Mouse (Mus musculus) heart, embryonic 11.5 days (tissue): ENCODE measurements around the gene Macrod2. TPM values are rescaled to one million over a fixed set of nuclear protein-coding genes. Genes with fewer than 3 reads are reported as not detected.

Experiments used
- ATAC-seq: fragments of 200-750 bp; cut with Nextera tagmentation; replicated peaks from 2 replicates; pipeline ENCODE4 v1.8.0; 2017; ENCODE audit warnings: moderate library complexity; ENCODE audit not compliant: insufficient number of reproducible peaks, low FRiP score, low TSS enrichment
- H3K27ac ChIP-seq: fragments of 300-500 bp; sonication (generic); 2 replicates; pipeline ENCODE4 v1.5.1; 2014; ENCODE audit warnings: mild to moderate bottlenecking, low read depth, low read length
- H3K27me3 ChIP-seq: fragments of 300-500 bp; sonication (generic); 2 replicates; pipeline ENCODE4 v1.6.1; 2014; ENCODE audit warnings: mild to moderate bottlenecking, low read length, mixed read lengths; ENCODE audit not compliant: control insufficient read depth, insufficient read depth
- H3K36me3 ChIP-seq: fragments of 300-500 bp; sonication (generic); 2 replicates; pipeline ENCODE4 v1.6.1; 2014; ENCODE audit warnings: mild to moderate bottlenecking, low read length, moderate library complexity, mixed read lengths; ENCODE audit not compliant: control insufficient read depth, insufficient read depth
- H3K4me1 ChIP-seq: fragments of 300-500 bp; sonication (generic); 2 replicates; pipeline ENCODE4 v1.6.1; 2014; ENCODE audit warnings: low read length; ENCODE audit not compliant: control insufficient read depth, insufficient read depth
- H3K4me2 ChIP-seq: fragments of 300-500 bp; sonication (generic); 2 replicates; pipeline ENCODE4 v1.6.1; 2014; ENCODE audit warnings: mild to moderate bottlenecking, moderate library complexity
- H3K4me3 ChIP-seq: fragments of 300-500 bp; sonication (generic); 2 replicates; pipeline ENCODE4 v1.5.1; 2014; ENCODE audit warnings: low read depth, low read length
- H3K9ac ChIP-seq: fragments of 300-500 bp; sonication (generic); 2 replicates; pipeline ENCODE4 v1.6.1; 2014; ENCODE audit warnings: mild to moderate bottlenecking, low read depth, low read length, moderate library complexity
- H3K9me3 ChIP-seq: fragments of 300-500 bp; sonication (generic); replicated peaks from 2 replicates; pipeline ENCODE4 v1.6.1; 2016; ENCODE audit warnings: low read length; ENCODE audit not compliant: control insufficient read depth
- WGBS: fragments of 180-500 bp; shearing (Covaris S2); extraction: QIAGEN DNeasy Blood & Tissue Kit; methylation state at CpG from one replicate; pipeline ENCODE4 v1.1.7; 2014; ENCODE audit not compliant: insufficient replicate concordance; 5-methylcytosine and 5-hydroxymethylcytosine counted together
- polyA plus RNA-seq: library from polyadenylated mRNA; unstranded; fragments of >200 nt; fragmentation: Nextera tagmentation; extraction: Ambion mirVana; gene quantifications from 2 replicates; pipeline ENCODE4 v1.2.1, GENCODE M21; 2014

Macrod2 gene
- polyA plus RNA-seq, 1 experiment from 2014 or later = 20.5 TPM

- WGBS = 89% methylated on average over 2 of the region's 2 CpGs
Observed at GRCm38 (mm10) chr2:140615451-140615850, 220.3 kb downstream of the Macrod2 start.

GRCm38 (mm10) chr2:140621730-140622337 lies 226.7 kb downstream of the Macrod2 start:
- H3K9ac ChIP-seq = no peak overlapping the region
- no peaks in the 10 kb centered on the region for H3K4me1 ChIP-seq
- ATAC-seq = no peak
- no peaks in the 10 kb centered on the region for H3K36me3 ChIP-seq
- no peak overlapping the region for H3K27ac ChIP-seq
- H3K4me3 ChIP-seq = no peak overlapping the region
- H3K4me2 ChIP-seq = no peak overlapping the region
- WGBS = 55% methylated on average over 2 of the region's 2 CpGs
- H3K27me3 ChIP-seq = no peaks in the 10 kb centered on the region
- H3K9me3 ChIP-seq = no peaks in the 10 kb centered on the region

More at GRCm38 (mm10) chr2:140615451-140615850, 220.3 kb downstream of the Macrod2 start:
- no peaks in the 10 kb centered on the region for H3K27me3 ChIP-seq
- no peak overlapping the region for H3K4me3 ChIP-seq
- no peaks in the 10 kb centered on the region for H3K9me3 ChIP-seq
- H3K9ac ChIP-seq = no peak overlapping the region
- no peak overlapping the region for H3K27ac ChIP-seq
- ATAC-seq = no peak
- H3K4me2 ChIP-seq = no peak overlapping the region
- H3K4me1 ChIP-seq = no peaks in the 10 kb centered on the region
- H3K36me3 ChIP-seq = no peaks in the 10 kb centered on the region

GRCm38 (mm10) chr2:140653481-140653880 lies 258.4 kb downstream of the Macrod2 start:
- Histone ChIP-seq H3K27me3 (no peaks in the 10 kb centered on the region), H3K36me3 (no peaks in the 10 kb centered on the region), H3K9me3 (no peaks in the 10 kb centered on the region), H3K4me1 (no peaks in the 10 kb centered on the region), H3K4me3 (no peak overlapping the region), H3K27ac (no peak overlapping the region), H3K9ac (no peak overlapping the region), H3K4me2 (no peak overlapping the region)
- ATAC-seq = no peak

GRCm38 (mm10) chr2:140653978-140654377 lies 258.9 kb downstream of the Macrod2 start:
- Histone ChIP-seq H3K4me2 (no peak overlapping the region), H3K27me3 (no peaks in the 10 kb centered on the region), H3K4me3 (no peak overlapping the region), H3K9me3 (no peaks in the 10 kb centered on the region), H3K4me1 (no peaks in the 10 kb centered on the region), H3K27ac (no peak overlapping the region), H3K9ac (no peak overlapping the region), H3K36me3 (no peaks in the 10 kb centered on the region)
- ATAC-seq = no peak
- WGBS = 62% methylated on average over 2 of the region's 2 CpGs

- ATAC-seq = no peak
- Histone ChIP-seq H3K4me1 (peaks cover 7% of the 10 kb centered on the region), H3K36me3 (peaks cover 6% of the 10 kb centered on the region), H3K9ac (no peak overlapping the region), H3K4me3 (no peak overlapping the region), H3K27ac (no peak overlapping the region), H3K27me3 (no peaks in the 10 kb centered on the region), H3K4me2 (no peak overlapping the region), H3K9me3 (no peaks in the 10 kb centered on the region)
- 90% methylated on average over 5 of the region's 5 CpGs for WGBS
Observed at GRCm38 (mm10) chr2:140662673-140663072, 267.6 kb downstream of the Macrod2 start.

GRCm38 (mm10) chr2:140664381-140664780 lies 269.3 kb downstream of the Macrod2 start:
- Histone ChIP-seq H3K27ac (no peak overlapping the region), H3K27me3 (no peaks in the 10 kb centered on the region), H3K4me3 (no peak overlapping the region), H3K9ac (no peak overlapping the region), H3K4me2 (no peak overlapping the region), H3K9me3 (no peaks in the 10 kb centered on the region), H3K4me1 (peaks cover 10% of the 10 kb centered on the region), H3K36me3 (peaks cover 6% of the 10 kb centered on the region)
- ATAC-seq = no peak
- WGBS = 77% methylated on average over 4 of the region's 4 CpGs

GRCm38 (mm10) chr2:140666846-140667245 lies 271.7 kb downstream of the Macrod2 start:
- Histone ChIP-seq H3K9ac (0 out of 2 replicates have a peak overlapping the region, but pooled peaks have one; percentile 43), H3K27ac (no peak overlapping the region), H3K4me3 (no peak overlapping the region), H3K9me3 (no peaks in the 10 kb centered on the region), H3K36me3 (no peaks in the 10 kb centered on the region; the same call in 1 of the 2 replicates), H3K4me2 (peak overlapping the region; percentile 62), H3K27me3 (no peaks in the 10 kb centered on the region), H3K4me1 (peaks cover 10% of the 10 kb centered on the region)
- no peak for ATAC-seq
- whole genome bisulfite sequencing = 43% methylated on average over 7 of the region's 7 CpGs

- 64% methylated on average over 13 of the region's 13 CpGs for WGBS
- no peak overlapping the region for H3K27ac ChIP-seq
- peak overlapping the region; percentile 59 for H3K9ac ChIP-seq
- H3K27me3 ChIP-seq = no peaks in the 10 kb centered on the region
- ATAC-seq = no peak
- peak overlapping the region; percentile 62 for H3K4me2 ChIP-seq
- no peaks in the 10 kb centered on the region for H3K9me3 ChIP-seq
- H3K36me3 ChIP-seq = no peaks in the 10 kb centered on the region; the same call in 1 of the 2 replicates
- peak overlapping the region; percentile 41 for H3K4me3 ChIP-seq
- peaks cover 10% of the 10 kb centered on the region for H3K4me1 ChIP-seq
Observed at GRCm38 (mm10) chr2:140667261-140668047, 272.3 kb downstream of the Macrod2 start.
